Mouse (Mus musculus): ENCODE results near the gene Hist2h2ac. TPM values are rescaled to one million over a fixed set of nuclear protein-coding genes. Genes with fewer than 3 reads are reported as not detected.
"Not testable (repeated sequence)": the region's sequence is repeated elsewhere in the genome, so short reads cannot be mapped to it uniquely, and the experiment has no call there.

The Hist2h2ac gene
- polyA plus RNA-seq, 1 experiment, result 1.3 TPM

DNA sequence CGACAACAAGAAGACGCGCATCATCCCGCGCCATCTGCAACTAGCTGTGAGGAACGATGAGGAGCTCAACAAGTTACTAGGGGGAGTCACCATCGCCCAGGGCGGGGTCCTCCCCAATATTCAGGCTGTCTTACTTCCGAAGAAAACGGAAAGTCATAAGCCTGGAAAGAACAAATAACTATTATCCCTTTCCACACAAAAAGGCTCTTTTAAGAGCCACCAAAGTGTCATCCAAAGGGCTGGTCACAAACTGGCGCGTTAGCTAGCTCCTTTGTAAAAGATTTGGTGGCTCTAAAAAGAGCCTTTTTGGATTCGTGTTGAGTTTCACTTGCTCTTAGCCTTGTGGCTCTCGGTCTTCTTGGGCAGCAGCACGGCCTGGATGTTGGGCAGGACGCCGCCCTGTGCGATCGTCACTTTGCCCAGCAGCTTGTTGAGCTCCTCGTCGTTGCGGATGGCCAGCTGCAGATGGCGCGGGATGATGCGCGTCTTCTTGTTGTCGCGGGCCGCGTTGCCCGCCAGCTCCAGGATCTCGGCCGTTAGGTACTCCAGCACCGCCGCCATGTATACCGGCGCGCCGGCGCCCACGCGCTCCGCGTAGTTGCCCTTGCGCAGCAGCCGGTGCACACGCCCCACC lies 432 bp downstream of the Hist2h2ac start:
- TF ChIP-seq POLR2A (IDR thresholded peaks at IDR 0.05; ENCODE audit: insufficient read length, low read depth) (peak; percentile 83), POLR2AphosphoS2 (IDR thresholded peaks at IDR 0.05; ENCODE audit: insufficient read length, low read depth) (peak; percentile 91)

DNA sequence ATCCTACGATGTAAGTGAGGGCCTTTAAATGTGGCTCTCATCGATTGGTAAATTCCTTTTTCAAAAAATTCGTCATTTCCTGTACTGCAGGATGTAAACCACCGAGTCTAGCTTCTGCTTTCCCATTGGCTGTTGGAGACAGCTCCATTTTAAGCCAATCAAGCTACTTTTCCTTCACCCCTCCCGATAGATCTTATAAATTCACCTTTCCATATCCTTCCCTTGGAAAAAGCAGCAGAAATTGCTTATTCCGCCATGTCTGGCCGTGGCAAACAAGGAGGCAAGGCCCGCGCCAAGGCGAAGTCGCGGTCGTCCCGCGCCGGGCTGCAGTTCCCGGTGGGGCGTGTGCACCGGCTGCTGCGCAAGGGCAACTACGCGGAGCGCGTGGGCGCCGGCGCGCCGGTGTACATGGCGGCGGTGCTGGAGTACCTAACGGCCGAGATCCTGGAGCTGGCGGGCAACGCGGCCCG lies 984 bp downstream of the Hist2h2ac start, which contains the start of the genes Bola1 and Hist2h2ab:
Bola1 (minus strand) TSS at position 49 of the 470 bp plus-strand sequence.
Hist2h2ab (plus strand) TSS at position 205 of the 470 bp plus-strand sequence.
- Histone ChIP-seq H3K4me2 (ENCODE audit: low read depth) (peak within 1 kb of the TSS; percentile 96), H3K4me3 (peak within 1 kb of the TSS; percentile 47), H3K36me3 (ENCODE audit: control insufficient read depth, insufficient read depth) (no peaks in the 10 kb centered on the region), H3K79me2 (ENCODE audit: control insufficient read depth, insufficient read depth) (no peaks in the 10 kb centered on the region), H3K27me3 (ENCODE audit: control insufficient read depth, insufficient read depth, insufficient read length) (no peaks in the 10 kb centered on the region), H3ac (ENCODE audit: control insufficient read depth, insufficient read length) (peak within 1 kb of the TSS; percentile 59)
- peak in 1 of 3 experiments; percentile 23 for TF ChIP-seq MYOG (IDR thresholded peaks at IDR 0.05; ENCODE audit: control insufficient read depth in 1 of 3, insufficient read depth in 1 of 3, insufficient read length in 2 of 3, low read depth in 2 of 3)
- TF ChIP-seq MYOD1 (IDR thresholded peaks at IDR 0.05; ENCODE audit: control insufficient read depth in 1 of 3, insufficient read length in 2 of 3, low read depth in 2 of 3), result peak in 1 of 3 experiments; percentile 27
- TF ChIP-seq POLR2AphosphoS2 (IDR thresholded peaks at IDR 0.05; ENCODE audit: insufficient read length, low read depth), result peak; percentile 98
- TF ChIP-seq TCF12 (IDR thresholded peaks at IDR 0.05; ENCODE audit: insufficient read depth, poor library complexity, severe bottlenecking), result no peak
- TF ChIP-seq POLR2A (IDR thresholded peaks at IDR 0.05; ENCODE audit: insufficient read length, low read depth), result peak; percentile 97
- TF ChIP-seq E2F4 (IDR thresholded peaks at IDR 0.05; ENCODE audit: insufficient read depth), result no peak
- TF ChIP-seq CEBPB (IDR thresholded peaks at IDR 0.05; ENCODE audit: insufficient read depth, poor library complexity, severe bottlenecking), result no peak
- no peak for TF ChIP-seq REST (IDR thresholded peaks at IDR 0.05; ENCODE audit: insufficient read depth, insufficient read length)

More for the DNA sequence above, 432 bp downstream of the Hist2h2ac start:
- Histone ChIP-seq H3ac (ENCODE audit: control insufficient read depth, insufficient read length) (peak overlapping the region; percentile 59), H3K4me2 (ENCODE audit: low read depth) (peak overlapping the region; percentile 96), H3K4me3 (peak overlapping the region; percentile 47)
- not testable (repeated sequence) for H3K79me2 ChIP-seq (ENCODE audit: control insufficient read depth, insufficient read depth); H3K27me3 ChIP-seq (ENCODE audit: control insufficient read depth, insufficient read depth, insufficient read length); H3K36me3 ChIP-seq (ENCODE audit: control insufficient read depth, insufficient read depth)

DNA sequence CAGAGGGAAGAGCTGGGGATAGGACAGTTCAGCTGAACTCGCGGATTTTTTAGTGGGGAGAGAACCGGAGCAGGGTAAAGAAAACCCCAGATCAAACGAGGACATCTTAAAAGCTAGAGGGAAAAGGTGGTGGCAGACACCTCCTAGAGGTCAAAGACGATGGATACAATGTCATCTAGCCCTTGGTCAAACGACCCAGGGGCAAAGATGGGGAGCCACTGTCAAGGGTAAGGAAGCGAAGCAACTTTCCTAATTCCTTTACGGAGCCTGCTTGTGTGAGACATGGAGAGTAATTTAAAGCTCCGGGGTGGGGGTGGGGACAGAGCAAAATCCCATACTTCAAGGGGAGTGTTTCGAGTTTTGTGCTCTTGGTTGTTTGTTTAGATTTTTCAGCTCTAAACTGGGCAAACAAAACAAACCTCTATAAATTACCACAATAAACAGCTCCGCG lies 1.5 kb downstream of the Hist2h2ac start:
- Histone ChIP-seq H3K79me2 (ENCODE audit: control insufficient read depth, insufficient read depth) (no peaks in the 10 kb centered on the region), H3K36me3 (ENCODE audit: control insufficient read depth, insufficient read depth) (no peaks in the 10 kb centered on the region), H3K4me3 (peak overlapping the region; percentile 47), H3K27me3 (ENCODE audit: control insufficient read depth, insufficient read depth, insufficient read length) (no peaks in the 10 kb centered on the region), H3K4me2 (ENCODE audit: low read depth) (peak overlapping the region; percentile 96), H3ac (ENCODE audit: control insufficient read depth, insufficient read length) (peak overlapping the region; percentile 59)
- TF ChIP-seq POLR2A (IDR thresholded peaks at IDR 0.05; ENCODE audit: insufficient read length, low read depth) (no peak), MAX (IDR thresholded peaks at IDR 0.05; ENCODE audit: low read depth) (no peak), USF1 (IDR thresholded peaks at IDR 0.05; ENCODE audit: low read depth) (no peak), TCF12 (IDR thresholded peaks at IDR 0.05; ENCODE audit: insufficient read depth, poor library complexity, severe bottlenecking) (no peak), CEBPB (IDR thresholded peaks at IDR 0.05; ENCODE audit: insufficient read depth, poor library complexity, severe bottlenecking) (no peak), E2F4 (IDR thresholded peaks at IDR 0.05; ENCODE audit: insufficient read depth) (no peak), TCF3 (IDR thresholded peaks at IDR 0.05; ENCODE audit: insufficient read length, low read depth) (no peak), POLR2AphosphoS2 (IDR thresholded peaks at IDR 0.05; ENCODE audit: insufficient read length, low read depth) (no peak), MYOD1 (IDR thresholded peaks at IDR 0.05; ENCODE audit: control insufficient read depth in 1 of 3, insufficient read length in 2 of 3, low read depth in 2 of 3) (no peak)

DNA sequence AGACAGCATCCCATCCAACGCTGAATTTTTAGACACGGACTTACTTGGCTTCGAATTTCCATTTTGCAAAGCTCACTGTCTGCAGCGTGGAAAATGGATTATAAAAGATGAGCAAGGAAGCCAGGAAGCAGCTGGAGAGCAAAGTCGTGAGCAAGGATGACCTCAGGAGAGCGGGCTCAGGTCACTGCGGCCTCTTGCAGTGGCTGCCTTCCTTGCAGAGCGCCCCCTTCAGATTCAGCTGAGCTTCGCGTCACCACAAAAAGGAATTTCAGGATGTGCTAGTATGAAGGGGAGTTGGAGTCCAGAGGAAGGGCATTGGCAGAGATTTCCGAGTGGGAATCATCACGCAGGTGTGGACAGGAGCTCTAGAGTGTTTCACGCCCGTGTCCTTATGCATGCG lies 11.4 kb downstream of the Hist2h2ac start:
- no peaks in the 10 kb centered on the region for H3K27me3 ChIP-seq (ENCODE audit: control insufficient read depth, insufficient read depth, insufficient read length)
- no peaks in the 10 kb centered on the region for H3K79me2 ChIP-seq (ENCODE audit: control insufficient read depth, insufficient read depth)
- no peak overlapping the region for H3K4me2 ChIP-seq (ENCODE audit: low read depth)
- no peak overlapping the region for H3K4me3 ChIP-seq
- H3ac ChIP-seq (ENCODE audit: control insufficient read depth, insufficient read length), result no peak overlapping the region
- H3K36me3 ChIP-seq (ENCODE audit: control insufficient read depth, insufficient read depth), result no peaks in the 10 kb centered on the region
- TF ChIP-seq SRF (IDR thresholded peaks at IDR 0.05; ENCODE audit: control insufficient read depth, insufficient read length, low read depth) (no peak), CEBPB (IDR thresholded peaks at IDR 0.05; ENCODE audit: insufficient read depth, poor library complexity, severe bottlenecking) (no peak), USF1 (IDR thresholded peaks at IDR 0.05; ENCODE audit: low read depth) (no peak), TCF3 (IDR thresholded peaks at IDR 0.05; ENCODE audit: insufficient read length, low read depth) (no peak), E2F4 (IDR thresholded peaks at IDR 0.05; ENCODE audit: insufficient read depth) (no peak), MAX (IDR thresholded peaks at IDR 0.05; ENCODE audit: low read depth) (no peak), POLR2AphosphoS2 (IDR thresholded peaks at IDR 0.05; ENCODE audit: insufficient read length, low read depth) (no peak), POLR2A (IDR thresholded peaks at IDR 0.05; ENCODE audit: insufficient read length, low read depth) (no peak), REST (IDR thresholded peaks at IDR 0.05; ENCODE audit: insufficient read depth, insufficient read length) (no peak), MYOG (IDR thresholded peaks at IDR 0.05; ENCODE audit: control insufficient read depth in 1 of 3, insufficient read depth in 1 of 3, insufficient read length in 2 of 3, low read depth in 2 of 3) (no peak), TCF12 (IDR thresholded peaks at IDR 0.05; ENCODE audit: insufficient read depth, poor library complexity, severe bottlenecking) (no peak), MYOD1 (IDR thresholded peaks at IDR 0.05; ENCODE audit: control insufficient read depth in 1 of 3, insufficient read length in 2 of 3, low read depth in 2 of 3) (no peak)

DNA sequence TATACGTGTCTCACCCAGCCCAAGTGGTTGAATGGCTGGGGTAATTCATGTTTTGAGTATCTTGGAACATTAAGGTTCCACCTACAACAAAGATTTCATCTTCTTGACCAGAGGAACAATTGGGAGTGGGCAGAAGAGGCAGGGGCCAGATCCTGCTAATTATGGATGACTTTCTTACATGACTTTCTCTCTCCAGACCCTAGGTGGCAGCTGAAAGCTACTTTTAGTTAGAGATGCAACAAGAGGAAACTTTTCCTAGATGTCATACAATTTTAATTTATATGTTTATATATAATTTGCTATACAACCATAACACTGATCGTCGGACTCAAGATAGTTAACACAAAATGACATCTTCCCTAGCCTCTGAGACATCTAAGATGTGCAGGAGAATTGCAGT lies 12.9 kb downstream of the Hist2h2ac start:
- TF ChIP-seq REST (IDR thresholded peaks at IDR 0.05; ENCODE audit: insufficient read depth, insufficient read length) (no peak), MYOD1 (IDR thresholded peaks at IDR 0.05; ENCODE audit: control insufficient read depth in 1 of 3, insufficient read length in 2 of 3, low read depth in 2 of 3) (no peak), TCF3 (IDR thresholded peaks at IDR 0.05; ENCODE audit: insufficient read length, low read depth) (no peak), SRF (IDR thresholded peaks at IDR 0.05; ENCODE audit: control insufficient read depth, insufficient read length, low read depth) (no peak), POLR2A (IDR thresholded peaks at IDR 0.05; ENCODE audit: insufficient read length, low read depth) (no peak), USF1 (IDR thresholded peaks at IDR 0.05; ENCODE audit: low read depth) (no peak), E2F4 (IDR thresholded peaks at IDR 0.05; ENCODE audit: insufficient read depth) (no peak), CEBPB (IDR thresholded peaks at IDR 0.05; ENCODE audit: insufficient read depth, poor library complexity, severe bottlenecking) (no peak), MYOG (IDR thresholded peaks at IDR 0.05; ENCODE audit: control insufficient read depth in 1 of 3, insufficient read depth in 1 of 3, insufficient read length in 2 of 3, low read depth in 2 of 3) (no peak), POLR2AphosphoS2 (IDR thresholded peaks at IDR 0.05; ENCODE audit: insufficient read length, low read depth) (no peak), MAX (IDR thresholded peaks at IDR 0.05; ENCODE audit: low read depth) (no peak), TCF12 (IDR thresholded peaks at IDR 0.05; ENCODE audit: insufficient read depth, poor library complexity, severe bottlenecking) (no peak)
- H3K4me3 ChIP-seq, result no peak overlapping the region
- no peak overlapping the region for H3K4me2 ChIP-seq (ENCODE audit: low read depth)
- H3K27me3 ChIP-seq (ENCODE audit: control insufficient read depth, insufficient read depth, insufficient read length), result no peaks in the 10 kb centered on the region
- H3K79me2 ChIP-seq (ENCODE audit: control insufficient read depth, insufficient read depth), result no peaks in the 10 kb centered on the region
- H3K36me3 ChIP-seq (ENCODE audit: control insufficient read depth, insufficient read depth), result no peaks in the 10 kb centered on the region
- no peak overlapping the region for H3ac ChIP-seq (ENCODE audit: control insufficient read depth, insufficient read length)

Data from myocyte (in vitro differentiated cells).